Mouse (Mus musculus): Measurements from ENCODE around the gene Prtg.
A peak's percentile ranks its signal among the peaks of the same experiment; 100 is the strongest.

The Prtg gene

DNA sequence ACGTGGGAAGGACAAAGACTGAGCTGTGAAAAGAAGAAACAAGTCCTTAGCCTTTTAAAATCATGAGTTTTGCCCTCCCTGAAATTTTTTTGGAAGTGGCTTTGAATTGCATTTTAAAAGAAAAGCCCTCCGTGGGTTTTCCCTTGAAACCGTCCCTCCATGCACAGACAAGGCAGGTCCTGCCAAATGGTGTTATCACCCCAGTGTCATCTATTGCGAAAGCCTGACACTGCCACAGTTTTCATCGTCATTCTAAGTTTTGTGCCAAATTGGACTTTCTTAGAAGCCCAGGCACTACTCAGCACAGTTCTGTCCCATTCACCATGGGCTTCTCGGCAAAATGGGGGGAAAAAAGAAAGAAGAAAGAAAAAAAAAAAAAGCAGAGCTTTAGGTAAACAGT, 106.9 kb downstream of the Prtg start:
- no peak for DNase-seq (ENCODE audit: low spot score)

DNA sequence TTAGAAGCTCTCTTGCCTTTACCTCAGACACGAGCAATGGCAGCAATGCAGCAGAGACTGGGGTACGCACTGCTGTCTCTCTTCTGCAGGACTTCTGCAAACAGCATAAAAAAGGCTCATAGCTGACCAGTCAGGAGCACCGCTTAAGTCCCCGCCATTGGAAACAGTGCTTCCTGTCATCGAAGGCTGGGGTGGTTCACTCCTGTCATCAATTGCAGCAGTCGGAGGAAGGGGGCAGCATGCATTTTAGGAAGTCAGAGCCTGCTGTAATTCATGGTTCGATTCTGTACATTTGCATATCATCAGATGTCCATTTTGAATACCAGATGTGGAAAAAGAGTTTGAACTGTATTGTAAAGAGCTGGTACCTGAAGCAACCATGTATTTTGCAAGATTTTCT, 109.1 kb downstream of the Prtg start:
- DNase-seq (ENCODE audit: low spot score): no peak

GRCm38 (mm10) chr9:72923068-72923467, 116.4 kb downstream of the Prtg start:
- peak; percentile 43 for DNase-seq (ENCODE audit: low spot score)

DNA sequence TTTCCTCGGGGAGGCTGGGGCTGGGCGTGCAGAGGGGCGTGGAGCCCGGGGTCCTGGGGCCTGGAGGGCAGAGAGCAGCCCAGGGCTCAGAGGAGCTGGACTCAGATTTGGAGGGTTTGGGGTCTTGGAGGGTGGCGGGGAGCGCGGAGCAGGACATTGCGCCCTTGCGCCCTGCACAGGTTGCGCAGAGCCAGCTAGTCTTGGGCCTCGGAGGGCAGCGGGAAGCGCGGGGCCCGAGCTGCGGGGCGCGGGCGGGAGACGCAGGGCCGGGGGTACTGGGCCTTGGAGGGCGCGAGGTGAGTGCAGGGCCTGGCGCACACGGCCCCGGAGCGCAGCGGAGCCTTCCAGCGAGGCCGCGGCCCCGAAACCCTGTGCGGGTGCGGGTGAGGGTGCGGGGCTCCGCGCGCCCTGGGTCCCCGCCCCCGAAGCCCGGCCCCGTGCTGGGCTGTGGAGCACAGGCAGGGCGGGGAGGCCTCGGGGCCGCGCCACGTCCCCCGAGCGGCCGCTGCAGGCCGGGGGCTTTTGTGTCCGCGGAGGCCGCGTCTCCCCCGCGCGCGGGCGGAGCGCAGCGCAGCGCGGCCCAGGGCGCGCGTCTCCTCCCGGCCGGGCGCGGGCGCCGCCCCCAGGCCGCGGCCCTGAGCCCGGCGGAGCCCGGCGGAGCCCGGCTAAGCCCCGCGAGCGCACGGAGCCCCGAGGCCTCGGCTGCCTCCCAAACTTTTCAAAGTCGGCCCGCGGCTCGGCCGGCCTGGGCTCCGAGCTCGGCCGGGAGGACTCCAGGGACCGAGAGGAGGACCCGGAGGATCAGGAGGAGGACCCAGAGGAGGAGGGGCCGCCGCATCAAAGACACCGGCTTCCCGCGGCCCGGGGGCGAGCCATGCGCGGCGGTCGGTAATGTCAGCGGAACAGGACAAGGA, 118.6 kb downstream of the Prtg start, which contains the start of gene Pygo1:
Gene Pygo1 (plus strand): TSS at position 625 of the 914 bp plus-strand sequence.
- DNase-seq (ENCODE audit: low spot score): peak; percentile 67

DNA sequence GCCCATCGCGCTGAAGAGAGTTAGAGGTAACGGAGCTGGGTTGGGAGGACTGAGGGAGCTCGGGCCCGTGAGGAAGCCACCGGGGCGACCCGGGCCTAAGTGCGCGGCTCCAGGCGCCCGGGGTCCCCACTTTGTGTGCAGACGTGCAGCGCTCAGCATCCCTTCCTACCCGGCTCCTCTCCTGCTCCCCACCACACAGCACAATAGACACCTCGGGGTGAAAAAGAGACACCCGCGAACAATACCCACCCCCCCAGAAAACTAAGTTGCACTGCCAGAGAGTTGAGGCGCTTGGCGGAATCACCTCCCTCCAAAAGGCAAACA, 119.2 kb downstream of the Prtg start:
- DNase-seq (ENCODE audit: low spot score): no peak

DNA sequence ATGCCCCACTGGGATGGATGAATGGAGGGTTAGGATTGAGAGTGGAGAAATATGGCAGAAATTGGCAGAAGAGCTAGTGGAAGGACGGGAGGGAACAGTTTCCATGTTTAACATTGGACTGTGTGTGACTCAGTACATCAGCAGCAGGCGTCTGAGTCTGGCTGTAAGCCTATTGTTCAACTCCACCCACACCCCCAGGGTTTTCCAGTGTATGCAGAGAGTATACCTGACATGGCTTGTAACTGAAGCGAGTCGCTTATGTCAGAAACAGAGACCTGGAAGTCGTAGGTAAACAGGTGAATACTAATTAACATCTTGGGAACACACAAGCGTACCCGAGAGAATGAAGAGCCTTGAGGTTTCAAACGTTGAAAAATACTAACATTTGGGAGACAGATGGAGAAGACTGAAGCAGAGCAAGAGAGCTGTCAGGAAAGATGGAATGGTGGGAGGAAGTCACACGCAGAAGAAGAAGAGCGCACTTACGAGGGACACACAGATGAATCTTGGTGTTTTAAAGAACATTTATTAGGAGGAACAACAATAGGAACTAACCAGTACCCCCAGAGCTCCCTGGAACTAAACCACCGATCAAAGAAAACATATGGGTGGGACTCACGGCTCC, 124.6 kb downstream of the Prtg start:
- DNase-seq (ENCODE audit: low spot score): no peak

- no peak for DNase-seq (ENCODE audit: low spot score)
Observed at GRCm38 (mm10) chr9:72935309-72935708, 128.6 kb downstream of the Prtg start.

DNA sequence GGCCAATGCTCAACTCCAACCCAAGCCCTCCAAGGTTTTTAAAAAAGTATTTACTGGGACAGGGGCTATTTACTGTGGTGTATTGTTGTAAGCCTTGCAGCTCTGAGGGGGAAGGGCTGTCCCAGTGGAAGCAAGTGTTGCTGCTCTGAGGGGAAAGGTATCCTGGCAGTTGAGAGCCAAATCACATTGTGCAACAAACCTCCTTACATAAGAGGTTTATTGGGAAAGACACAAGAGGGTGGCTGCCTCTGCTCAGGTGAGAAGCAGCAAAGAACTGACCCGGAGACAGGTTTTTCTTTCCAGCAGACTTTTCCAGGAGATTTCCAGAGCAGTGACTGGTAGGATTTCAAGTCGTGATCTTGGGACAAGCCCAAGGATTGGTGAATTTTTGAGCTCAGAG, 129.6 kb downstream of the Prtg start:
- no peak for DNase-seq (ENCODE audit: low spot score)

DNA sequence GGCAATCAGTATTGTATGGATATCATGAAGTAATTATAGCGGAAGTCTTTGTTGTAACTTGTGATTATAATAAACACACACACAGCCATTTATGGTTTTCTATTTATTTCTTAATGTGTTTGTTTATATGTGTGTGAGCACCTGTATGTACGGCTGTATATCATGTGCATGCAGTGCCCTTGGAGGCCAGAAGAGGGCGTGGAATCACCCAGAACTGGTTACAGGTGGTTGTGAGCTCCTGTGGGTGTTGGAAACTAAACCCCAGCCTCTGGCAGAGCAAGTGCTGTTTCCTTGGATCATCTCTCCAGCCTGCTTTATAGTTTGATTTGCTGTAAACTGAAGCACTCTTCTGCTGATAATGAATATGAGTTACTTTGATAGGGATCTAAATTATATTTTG, 136.8 kb downstream of the Prtg start:
- DNase-seq (ENCODE audit: low spot score): no peak

- no peak for DNase-seq (ENCODE audit: low spot score)
Observed at GRCm38 (mm10) chr9:72944286-72944685, 137.6 kb downstream of the Prtg start.

GRCm38 (mm10) chr9:72947010-72947409, 140.3 kb downstream of the Prtg start:
- no peak for DNase-seq (ENCODE audit: low spot score)

DNA sequence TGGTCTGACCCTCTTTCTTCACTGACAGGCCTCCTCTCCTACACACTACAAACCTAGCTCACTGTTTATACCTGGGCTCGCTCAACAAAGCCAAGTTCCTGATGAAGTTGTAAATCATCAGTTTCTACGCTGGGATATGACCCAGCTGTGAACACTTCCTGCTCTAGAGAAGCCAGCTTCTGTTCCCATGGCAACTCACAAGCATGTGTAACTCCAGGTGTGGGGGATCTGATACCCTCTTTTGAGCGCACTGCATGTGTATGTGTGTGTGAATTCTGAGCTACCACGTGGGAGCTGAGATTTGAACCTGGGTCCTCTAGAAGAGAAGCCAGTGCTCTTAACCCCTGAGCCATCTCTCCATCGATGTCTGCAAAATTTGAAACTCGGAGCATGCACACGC, 142.9 kb downstream of the Prtg start:
- no peak for DNase-seq (ENCODE audit: low spot score)

DNA sequence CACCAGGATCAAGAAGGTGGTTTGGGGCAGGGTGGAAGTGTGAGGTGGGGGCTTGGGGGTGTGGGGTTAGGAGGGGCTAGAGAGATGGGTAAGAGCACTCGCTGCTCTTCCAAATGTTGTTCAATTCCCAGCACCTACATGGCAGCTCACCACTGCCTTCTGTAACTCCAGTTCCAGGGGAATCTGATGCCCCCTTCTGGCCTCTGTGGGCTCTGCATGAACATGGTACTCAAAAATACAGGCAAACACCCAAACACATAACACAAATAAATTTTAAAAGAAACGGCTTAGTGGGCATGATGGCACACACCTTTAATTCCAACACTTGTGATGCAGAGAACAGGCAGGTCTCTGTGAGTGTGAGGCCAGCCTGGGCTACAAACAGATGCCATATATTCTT, 148.1 kb downstream of the Prtg start:
- peak; percentile 52 for DNase-seq (ENCODE audit: low spot score)

DNA sequence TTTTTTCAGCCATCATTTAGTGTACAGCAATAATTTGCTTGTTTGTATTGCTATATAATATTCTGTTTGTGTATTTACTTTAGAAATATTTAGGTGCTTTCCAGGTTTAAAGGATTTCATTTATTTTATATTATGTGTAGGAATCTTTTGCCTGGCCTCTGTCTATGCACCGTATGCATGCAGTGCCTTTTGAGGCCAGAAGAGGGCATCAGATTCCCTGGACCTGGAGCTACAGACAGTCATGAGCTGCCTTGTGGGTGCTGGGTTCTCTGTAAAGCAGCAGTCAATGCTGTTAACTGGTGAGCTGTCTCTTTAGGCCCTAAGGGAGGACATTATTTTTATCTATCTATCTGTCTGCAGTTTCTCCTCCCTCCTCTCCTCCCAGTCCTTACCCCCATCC, 148.9 kb downstream of the Prtg start:
- DNase-seq (ENCODE audit: low spot score): peak; percentile 67

- DNase-seq (ENCODE audit: low spot score): peak; percentile 94
Observed at GRCm38 (mm10) chr9:72958521-72959450, 152.1 kb downstream of the Prtg start, which contains the start of the genes Dyx1c1 and Gm44503. Gene Dyx1c1 (plus strand): TSS chr9:72958785. Gene Gm44503 (plus strand): TSS chr9:72958852.

GRCm38 (mm10) chr9:72961346-72961745, 154.7 kb downstream of the Prtg start:
- DNase-seq (ENCODE audit: low spot score): no peak

DNA sequence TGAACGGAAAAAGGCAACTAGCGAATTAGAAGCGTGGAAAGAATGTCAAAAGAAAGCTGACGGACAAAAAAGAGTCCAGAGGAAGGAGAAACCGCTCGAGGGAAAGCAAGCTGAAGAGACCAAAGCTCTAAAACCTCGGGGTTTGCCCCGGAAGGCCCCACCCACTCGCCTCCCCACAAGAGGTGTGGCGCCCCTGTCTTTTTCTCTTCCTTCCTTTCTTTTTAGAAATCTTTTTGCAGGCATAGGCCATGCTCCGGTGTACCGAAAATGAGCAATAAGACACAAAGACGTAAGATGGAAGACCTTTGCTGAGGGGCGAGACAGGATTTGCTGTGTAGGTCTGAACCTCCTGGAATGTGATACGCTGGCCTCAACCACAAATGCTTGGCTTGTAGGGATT, 155.3 kb downstream of the Prtg start:
- DNase-seq (ENCODE audit: low spot score): no peak
